Mouse (Mus musculus) forebrain, embryonic 15.5 days (tissue): ENCODE results near the gene Smurf2. TPM values are rescaled to one million over a fixed set of nuclear protein-coding genes. Genes with fewer than 3 reads are reported as not detected.
A peak's percentile ranks its signal among the peaks of the same experiment; 100 is the strongest.
"Not testable (repeated sequence)": the region's sequence is repeated elsewhere in the genome, so short reads cannot be mapped to it uniquely, and the experiment has no call there.

Source experiments
- ATAC-seq: fragments of 200-750 bp; cut with Nextera tagmentation; replicated peaks from 2 replicates; pipeline ENCODE4 v1.8.0; 2017; ENCODE audit warnings: mild to moderate bottlenecking, moderate TSS enrichment, moderate library complexity
- H3K27ac ChIP-seq: fragments of 300-500 bp; sonication (generic); replicated peaks from 2 replicates; pipeline ENCODE4 v1.5.1; 2015; ENCODE audit warnings: mild to moderate bottlenecking, inconsistent platforms
- H3K27me3 ChIP-seq: fragments of 300-500 bp; sonication (generic); 2 replicates; pipeline ENCODE4 v1.6.1; 2015; ENCODE audit warnings: inconsistent platforms
- H3K36me3 ChIP-seq: fragments of 300-500 bp; sonication (generic); 2 replicates; pipeline ENCODE4 v1.6.1; 2015; ENCODE audit warnings: mild to moderate bottlenecking, inconsistent platforms
- H3K4me1 ChIP-seq: fragments of 300-500 bp; sonication (generic); 2 replicates; pipeline ENCODE4 v1.6.1; 2015; ENCODE audit warnings: inconsistent platforms
- H3K4me2 ChIP-seq: fragments of 300-500 bp; sonication (generic); replicated peaks from 2 replicates; pipeline ENCODE4 v1.6.1; 2015; ENCODE audit warnings: mild to moderate bottlenecking, inconsistent platforms
- H3K4me3 ChIP-seq: fragments of 300-500 bp; sonication (generic); 2 replicates; pipeline ENCODE4 v1.5.1; 2015; ENCODE audit warnings: mild to moderate bottlenecking, inconsistent platforms
- H3K9ac ChIP-seq: fragments of 300-500 bp; sonication (generic); replicated peaks from 2 replicates; pipeline ENCODE4 v1.6.1; 2015; ENCODE audit warnings: mild to moderate bottlenecking, inconsistent platforms
- H3K9me3 ChIP-seq: fragments of 300-500 bp; sonication (generic); 2 replicates; pipeline ENCODE4 v1.6.1; 2016; ENCODE audit warnings: inconsistent platforms
- WGBS: fragments of 180-500 bp; shearing (Covaris S2); methylation state at CpG from one replicate; pipeline ENCODE4 v1.1.7; 2015; ENCODE audit warnings: mixed read lengths; 5-methylcytosine and 5-hydroxymethylcytosine counted together
- polyA plus RNA-seq: library from polyadenylated mRNA; unstranded; fragments of >200 nt; fragmentation: Nextera tagmentation; extraction: Ambion mirVana; gene quantifications from 2 replicates; pipeline ENCODE4 v1.2.1, GENCODE M21; 2015

Smurf2 gene
- polyA plus RNA-seq, 1 experiment from 2014 or later: 16.0 TPM

- Histone ChIP-seq H3K36me3 (peaks cover 49% of the 10 kb centered on the region), H3K27me3 (no peaks in the 10 kb centered on the region), H3K4me1 (peaks cover 14% of the 10 kb centered on the region), H3K9me3 (no peaks in the 10 kb centered on the region), H3K4me3 (no peak overlapping the region), H3K9ac (no peak overlapping the region), H3K4me2 (no peak overlapping the region), H3K27ac (no peak overlapping the region)
- no peak for ATAC-seq
- 85% methylated on average over 4 of the region's 4 CpGs for WGBS
Observed at GRCm38 (mm10) chr11:106793846-106794245, 126.7 kb downstream of the Smurf2 start.

GRCm38 (mm10) chr11:106789649-106790048 lies 130.9 kb downstream of the Smurf2 start:
- H3K9me3 ChIP-seq: no peaks in the 10 kb centered on the region
- H3K9ac ChIP-seq: peak overlapping the region; percentile 100
- WGBS: under 1% methylated on average over 6 of the region's 6 CpGs
- no peaks in the 10 kb centered on the region for H3K27me3 ChIP-seq
- peak overlapping the region; percentile 80 for H3K4me2 ChIP-seq
- H3K4me1 ChIP-seq: peaks cover 36% of the 10 kb centered on the region
- peak overlapping the region; percentile 99 for H3K27ac ChIP-seq
- peaks cover 38% of the 10 kb centered on the region for H3K36me3 ChIP-seq
- H3K4me3 ChIP-seq: peak overlapping the region; percentile 94
- ATAC-seq: no peak

DNA sequence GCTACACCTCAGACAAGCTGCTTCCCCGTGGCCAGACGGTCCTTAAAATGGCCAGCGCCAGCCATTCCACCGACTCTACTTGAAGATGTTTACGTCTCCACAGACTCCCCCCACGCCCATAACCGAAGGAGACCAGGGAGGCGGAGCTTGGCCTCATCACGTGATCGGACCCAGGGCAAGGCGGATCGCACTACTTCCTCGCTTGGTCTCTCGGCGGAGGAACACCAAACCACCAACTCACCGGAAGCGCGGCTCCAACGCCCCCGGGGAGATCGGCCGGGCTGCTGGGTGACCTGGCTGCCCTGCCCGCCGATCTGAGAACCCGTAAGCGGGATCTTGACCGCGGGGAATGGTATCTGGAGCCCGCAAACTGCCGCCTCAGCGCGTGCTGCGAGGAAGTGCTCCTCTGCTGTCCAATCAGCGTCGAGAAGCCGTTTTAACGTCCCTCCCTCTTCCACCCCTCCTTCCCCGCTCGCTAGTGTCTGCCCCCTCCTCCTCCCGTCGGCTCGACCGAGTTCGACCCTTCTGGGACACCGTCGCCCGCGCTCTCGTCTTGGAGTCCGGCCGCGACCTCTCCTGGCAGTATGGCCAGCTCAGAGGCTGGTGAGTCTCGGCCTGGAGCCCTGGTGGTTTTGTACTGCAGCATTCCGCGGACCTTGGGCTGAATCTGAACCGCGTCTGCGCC lies 131.6 kb downstream of the Smurf2 start, which contains the start of the genes Ddx5 and Cep95:
Gene Ddx5 (minus strand): TSS at position 411 of the 685 bp plus-strand sequence.
Gene Cep95 (plus strand): TSS at position 478 of the 685 bp plus-strand sequence.
- Histone ChIP-seq H3K27me3 (no peaks in the 10 kb centered on the region), H3K4me2 (peak within 1 kb of the TSS; percentile 80), H3K4me3 (peak within 1 kb of the TSS; percentile 94), H3K4me1 (peaks cover 38% of the 10 kb centered on the region), H3K27ac (peak within 1 kb of the TSS; percentile 99), H3K9me3 (no peaks in the 10 kb centered on the region), H3K9ac (peak within 1 kb of the TSS; percentile 100), H3K36me3 (peaks cover 38% of the 10 kb centered on the region)
- WGBS: under 1% methylated on average over 58 of the region's 58 CpGs
- ATAC-seq: peak; percentile 91

GRCm38 (mm10) chr11:106788026-106788774 lies 132.3 kb downstream of the Smurf2 start:
- peak overlapping the region; percentile 94 for H3K4me3 ChIP-seq
- no peaks in the 10 kb centered on the region for H3K9me3 ChIP-seq
- peak overlapping the region; percentile 99 for H3K27ac ChIP-seq
- peaks cover 41% of the 10 kb centered on the region for H3K36me3 ChIP-seq
- H3K4me2 ChIP-seq: peak overlapping the region; percentile 80
- peak overlapping the region; percentile 100 for H3K9ac ChIP-seq
- peak; percentile 83 for ATAC-seq
- WGBS: 0% methylated on average over 64 of the region's 79 CpGs
- no peaks in the 10 kb centered on the region for H3K27me3 ChIP-seq
- peaks cover 45% of the 10 kb centered on the region for H3K4me1 ChIP-seq

DNA sequence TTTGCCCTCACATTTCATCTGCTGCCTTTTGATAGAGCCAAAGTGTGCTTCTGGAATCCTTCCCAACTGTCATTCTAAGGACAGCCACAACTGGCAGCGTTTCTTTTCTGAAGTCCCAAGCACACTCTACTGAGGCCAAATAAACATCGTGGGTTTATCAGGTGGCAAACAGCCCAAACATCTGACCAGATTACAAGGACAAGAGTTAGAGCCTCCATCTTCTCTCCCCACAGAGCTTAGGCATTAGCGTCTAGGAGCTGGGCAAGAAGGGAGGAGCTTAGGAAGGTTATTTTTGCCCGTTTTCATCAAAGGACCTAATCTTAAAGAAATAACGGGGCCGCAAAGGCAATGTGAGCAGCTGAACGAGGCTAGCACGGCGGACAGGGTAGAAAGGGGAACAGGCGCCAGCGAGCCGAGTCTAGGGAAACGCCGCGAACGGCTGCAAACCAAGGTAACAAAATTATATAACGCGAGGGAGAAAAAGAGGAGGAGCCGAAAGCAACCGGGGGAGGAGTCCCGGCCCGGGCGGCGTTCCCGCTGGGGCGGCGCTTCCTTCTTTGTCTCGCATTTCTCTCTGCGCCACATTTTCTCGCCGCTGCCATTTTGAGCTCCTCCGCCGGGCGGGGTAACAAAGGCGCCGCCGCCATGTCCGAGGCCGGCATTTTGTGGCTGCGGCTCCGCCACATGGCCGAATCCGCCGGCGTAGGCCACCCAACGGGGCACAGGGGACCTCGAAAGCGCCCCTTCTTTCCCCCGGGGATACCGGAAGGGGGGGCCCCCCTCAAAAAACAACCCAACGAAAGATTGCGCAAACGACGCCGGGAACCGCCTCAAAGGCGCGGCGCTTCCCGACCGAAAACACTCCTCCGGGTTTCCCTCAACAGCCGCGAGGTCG lies 133.1 kb downstream of the Smurf2 start:
- Histone ChIP-seq H3K27me3 (no peaks in the 10 kb centered on the region), H3K9ac (peak overlapping the region; percentile 100), H3K9me3 (no peaks in the 10 kb centered on the region), H3K4me1 (peaks cover 45% of the 10 kb centered on the region), H3K36me3 (peaks cover 44% of the 10 kb centered on the region), H3K4me2 (peak overlapping the region; percentile 73), H3K4me3 (peak overlapping the region; percentile 94), H3K27ac (peak overlapping the region; percentile 99)
- ATAC-seq: peak; percentile 42
- WGBS: under 1% methylated on average over 65 of the region's 65 CpGs

DNA sequence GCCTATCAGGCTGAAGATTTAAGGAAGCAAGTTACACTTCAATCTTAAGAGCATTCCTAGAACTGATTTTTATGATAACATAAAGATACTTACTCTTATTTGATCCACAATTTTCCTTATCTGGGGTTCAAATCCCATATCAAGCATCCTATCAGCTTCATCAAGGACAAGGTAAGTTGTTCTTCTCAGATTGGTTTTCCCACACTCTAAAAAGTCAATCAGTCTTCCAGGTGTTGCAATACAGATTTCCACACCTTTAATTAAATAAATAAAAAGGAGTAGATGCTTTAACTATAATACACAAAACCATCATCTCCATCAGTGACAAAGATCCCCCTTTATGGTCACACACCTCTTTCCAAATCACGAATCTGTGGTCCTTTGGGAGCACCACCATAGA lies 135.5 kb downstream of the Smurf2 start:
- Histone ChIP-seq H3K9me3 (no peaks in the 10 kb centered on the region), H3K36me3 (peaks cover 61% of the 10 kb centered on the region), H3K4me1 (peaks cover 44% of the 10 kb centered on the region), H3K9ac (no peak overlapping the region), H3K27ac (no peak overlapping the region), H3K27me3 (no peaks in the 10 kb centered on the region), H3K4me3 (0 out of 2 replicates have a peak overlapping the region, but pooled peaks have one; percentile 94), H3K4me2 (peak overlapping the region; percentile 73; the same call in 1 of the 2 replicates)
- 81% methylated on average over 1 of the region's 1 CpGs for WGBS
- ATAC-seq: no peak

DNA sequence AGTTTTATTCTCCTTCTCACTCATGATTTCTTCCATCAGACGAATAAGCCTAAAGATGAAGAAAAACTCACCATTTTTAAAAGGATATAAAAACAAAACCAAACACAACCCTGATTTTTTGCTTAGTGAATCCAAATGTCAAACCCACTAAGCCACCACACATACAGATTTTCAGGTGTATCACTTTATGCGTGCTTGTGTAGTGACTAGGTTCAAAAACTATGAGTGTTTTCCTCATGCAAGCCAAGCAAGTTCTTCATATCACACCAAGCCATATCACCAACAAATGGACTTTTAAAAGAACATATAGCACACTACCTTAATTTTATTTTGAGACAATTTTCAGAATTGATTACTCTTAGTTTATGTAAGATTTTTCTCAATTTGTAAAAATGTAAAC lies 136.0 kb downstream of the Smurf2 start:
- ATAC-seq: no peak

GRCm38 (mm10) chr11:106782841-106783764 lies 137.4 kb downstream of the Smurf2 start:
- WGBS: 80% methylated on average over 9 of the region's 9 CpGs
- Histone ChIP-seq H3K4me3 (no peak overlapping the region), H3K36me3 (peaks cover 63% of the 10 kb centered on the region), H3K9ac (no peak overlapping the region), H3K4me2 (no peak overlapping the region), H3K27me3 (no peaks in the 10 kb centered on the region), H3K4me1 (peaks cover 52% of the 10 kb centered on the region), H3K9me3 (no peaks in the 10 kb centered on the region), H3K27ac (no peak overlapping the region)
- no peak for ATAC-seq

More for the DNA sequence above, 136.0 kb downstream of the Smurf2 start:
- Histone ChIP-seq H3K9me3 (no peaks in the 10 kb centered on the region), H3K27ac (no peak overlapping the region), H3K4me1 (peaks cover 44% of the 10 kb centered on the region), H3K4me2 (no peak overlapping the region), H3K36me3 (peaks cover 63% of the 10 kb centered on the region), H3K27me3 (no peaks in the 10 kb centered on the region), H3K9ac (no peak overlapping the region), H3K4me3 (no peak overlapping the region)
- WGBS: 88% methylated on average over 2 of the region's 2 CpGs

DNA sequence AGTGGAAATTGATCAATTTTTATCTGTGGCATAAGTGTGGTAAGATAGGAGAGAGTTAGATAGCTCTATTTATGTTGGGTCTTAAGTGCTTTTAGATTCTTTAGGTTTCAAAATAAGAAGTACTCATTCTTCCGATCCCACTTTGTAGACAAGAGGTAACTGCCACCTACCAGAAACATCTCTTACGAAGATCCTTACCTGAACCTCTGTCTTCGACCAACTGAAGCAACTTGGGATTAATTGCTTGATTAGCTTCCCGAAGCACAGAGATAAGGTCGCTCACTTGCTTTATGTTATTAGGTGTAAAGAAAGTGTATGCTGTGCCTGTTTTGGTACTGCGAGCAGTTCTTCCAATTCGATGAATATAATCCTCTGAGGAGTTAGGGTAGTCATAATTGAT lies 138.2 kb downstream of the Smurf2 start:
- Histone ChIP-seq H3K36me3 (peaks cover 63% of the 10 kb centered on the region), H3K4me1 (peaks cover 55% of the 10 kb centered on the region)
- not testable (repeated sequence) for H3K9me3 ChIP-seq, H3K9ac ChIP-seq, H3K4me3 ChIP-seq, H3K27me3 ChIP-seq, H3K27ac ChIP-seq, ATAC-seq, H3K4me2 ChIP-seq
- WGBS: 90% methylated on average over 7 of the region's 7 CpGs

- no peaks in the 10 kb centered on the region for H3K27me3 ChIP-seq
- H3K36me3 ChIP-seq: peaks cover 58% of the 10 kb centered on the region
- no peak overlapping the region for H3K4me2 ChIP-seq
- no peak overlapping the region for H3K9ac ChIP-seq
- ATAC-seq: no peak
- peak overlapping the region; percentile 95 for H3K27ac ChIP-seq
- peaks cover 44% of the 10 kb centered on the region for H3K4me1 ChIP-seq
- 73% methylated on average over 6 of the region's 6 CpGs for WGBS
- H3K4me3 ChIP-seq: no peak overlapping the region
- no peaks in the 10 kb centered on the region for H3K9me3 ChIP-seq
Observed at GRCm38 (mm10) chr11:106780590-106781220, 139.8 kb downstream of the Smurf2 start.
